Mouse (Mus musculus): ENCODE measurements at regions not wholly inside any gene's neighbourhood (a gene's known extent, or its start where the extent isn't known, plus 50 kb on each side); places are given as distances from the start of the nearest gene placed in this dataset.

DNA sequence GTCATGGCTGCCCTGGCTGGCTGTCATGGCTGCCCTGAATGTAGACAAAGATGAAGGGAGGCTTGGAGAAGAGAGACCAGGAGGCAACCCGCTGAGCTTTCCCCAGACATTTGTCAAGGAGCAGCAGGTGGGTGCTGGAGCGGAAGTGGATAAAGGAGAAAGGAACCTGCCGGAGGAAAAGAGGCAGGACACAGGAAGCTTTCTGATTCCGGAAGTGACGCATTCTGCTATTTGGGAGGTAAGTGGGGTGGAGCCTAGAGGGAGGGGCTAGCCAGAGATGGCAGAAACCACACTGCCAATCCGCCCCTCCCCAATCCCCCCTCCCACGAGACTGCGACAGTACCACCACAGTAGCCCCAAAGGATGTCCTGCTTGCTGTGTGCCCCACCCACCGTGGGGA lies 80.1 kb downstream of the Gm572 start:
- H3K36me3 ChIP-seq (ENCODE audit: control insufficient read depth in 1 of 2, insufficient read depth in 2 of 2, low read length in 2 of 2) = no peaks in the 10 kb centered on the region
- no peak overlapping the region for H3K9ac ChIP-seq (ENCODE audit: control insufficient read depth, low read depth, low read length, poor library complexity, severe bottlenecking)
- no peak overlapping the region for H3K27ac ChIP-seq (ENCODE audit: control insufficient read depth, low read depth, low read length)
- TF ChIP-seq ZC3H11A (IDR thresholded peaks at IDR 0.05; ENCODE audit: low read depth, low read length) (no peak), HCFC1 (IDR thresholded peaks at IDR 0.05; ENCODE audit: low read depth, low read length) (no peak)
- no peak overlapping the region for H3K4me3 ChIP-seq (ENCODE audit: control insufficient read depth in 1 of 2, insufficient read depth in 1 of 2, low read depth in 2 of 2, low read length in 2 of 2)
- no peaks in the 10 kb centered on the region; a peak in 2 of 4 replicates for H3K27me3 ChIP-seq (ENCODE audit: control insufficient read depth in 1 of 2, insufficient read depth in 2 of 2, low read length in 2 of 2)
- no peaks in the 10 kb centered on the region for H3K9me3 ChIP-seq (replicated peaks; ENCODE audit: insufficient read depth, low read length)
- H3K4me1 ChIP-seq (ENCODE audit: control insufficient read depth in 1 of 2, insufficient read depth in 2 of 2, low read length in 2 of 2) = no peaks in the 10 kb centered on the region
- H3K79me2 ChIP-seq (ENCODE audit: control insufficient read depth, insufficient read depth, low read length, poor library complexity) = no peaks in the 10 kb centered on the region
- DNase-seq (ENCODE audit: low read depth, low spot score) = no peak

DNA sequence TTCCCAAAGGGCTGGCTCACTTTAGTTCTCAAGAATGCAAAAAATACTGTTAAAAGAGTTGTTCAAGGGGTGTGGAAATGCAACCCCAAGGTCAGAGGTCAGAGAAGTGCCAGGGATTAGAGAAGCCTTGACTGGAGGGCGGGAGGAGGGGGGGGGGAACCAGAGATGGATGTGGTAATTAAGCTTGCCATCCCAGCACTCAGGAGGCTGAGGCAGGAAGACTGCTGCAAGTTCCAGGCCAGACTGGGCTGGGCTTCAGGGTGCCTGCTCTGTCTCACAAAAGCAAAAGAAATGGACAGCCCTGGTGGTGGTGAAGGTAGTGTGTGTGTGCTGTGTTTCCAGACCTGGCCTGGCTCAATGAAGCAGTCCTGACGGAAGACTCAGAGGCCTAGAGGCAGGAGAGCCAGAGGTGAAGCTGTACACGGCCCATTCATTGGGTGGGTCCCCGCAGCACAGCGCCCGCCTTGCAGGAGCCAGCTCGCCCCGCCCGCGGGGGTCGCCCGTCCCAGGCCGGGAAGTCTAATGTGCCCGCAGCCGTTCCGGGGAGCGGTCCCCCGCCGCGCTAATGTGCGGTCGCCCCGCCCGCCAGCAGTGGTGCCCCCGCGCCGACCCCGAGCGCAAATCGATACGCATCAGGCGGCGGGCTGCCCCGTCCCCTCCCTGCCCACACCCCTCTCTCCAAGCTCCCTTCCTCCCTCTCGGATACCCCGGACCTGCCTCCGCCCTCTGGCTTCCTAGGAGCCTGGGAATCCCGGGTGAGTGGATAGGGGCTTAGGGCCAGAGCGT lies 80.1 kb upstream of the Casz1 start:
- H3K4me3 ChIP-seq (ENCODE audit: control insufficient read depth in 1 of 2, insufficient read depth in 1 of 2, low read depth in 2 of 2, low read length in 2 of 2) = no peak overlapping the region
- no peak for TF ChIP-seq CHD2 (IDR thresholded peaks at IDR 0.05; ENCODE audit: low read length)
- no peak for TF ChIP-seq ZNF384 (IDR thresholded peaks at IDR 0.05; ENCODE audit: low read depth, low read length)
- no peak for TF ChIP-seq MXI1 (IDR thresholded peaks at IDR 0.05; ENCODE audit: low read depth, low read length)
- TF ChIP-seq CHD1 (IDR thresholded peaks at IDR 0.05; ENCODE audit: low read depth, low read length) = no peak
- no peak for TF ChIP-seq MYB (IDR thresholded peaks at IDR 0.05; ENCODE audit: low read depth, low read length)
- no peak for TF ChIP-seq EP300 (IDR thresholded peaks at IDR 0.05; ENCODE audit: low read depth in 1 of 2, low read length in 2 of 2)
- no peak for TF ChIP-seq MAFK (IDR thresholded peaks at IDR 0.05; ENCODE audit: borderline replicate concordance, low read depth, low read length)
- no peak for TF ChIP-seq ZMIZ1 (IDR thresholded peaks at IDR 0.05; ENCODE audit: low read depth, low read length)
- no peak overlapping the region for H3K9ac ChIP-seq (ENCODE audit: control insufficient read depth, low read depth, low read length, poor library complexity, severe bottlenecking)
- no peaks in the 10 kb centered on the region for H3K9me3 ChIP-seq (replicated peaks; ENCODE audit: insufficient read depth, low read length)
- DNase-seq (ENCODE audit: low read depth, low spot score) = no peak
- H3K4me1 ChIP-seq (ENCODE audit: control insufficient read depth in 1 of 2, insufficient read depth in 2 of 2, low read length in 2 of 2) = no peaks in the 10 kb centered on the region
- H3K79me2 ChIP-seq (ENCODE audit: control insufficient read depth, insufficient read depth, low read length, poor library complexity) = no peaks in the 10 kb centered on the region
- H3K36me3 ChIP-seq (ENCODE audit: control insufficient read depth in 1 of 2, insufficient read depth in 2 of 2, low read length in 2 of 2) = no peaks in the 10 kb centered on the region
- peaks cover 0 to 1% of the 10 kb centered on the region in 2 experiments; a peak in 2 of 4 replicates for H3K27me3 ChIP-seq (ENCODE audit: control insufficient read depth in 1 of 2, insufficient read depth in 2 of 2, low read length in 2 of 2)
- no peak overlapping the region for H3K27ac ChIP-seq (ENCODE audit: control insufficient read depth, low read depth, low read length)

DNA sequence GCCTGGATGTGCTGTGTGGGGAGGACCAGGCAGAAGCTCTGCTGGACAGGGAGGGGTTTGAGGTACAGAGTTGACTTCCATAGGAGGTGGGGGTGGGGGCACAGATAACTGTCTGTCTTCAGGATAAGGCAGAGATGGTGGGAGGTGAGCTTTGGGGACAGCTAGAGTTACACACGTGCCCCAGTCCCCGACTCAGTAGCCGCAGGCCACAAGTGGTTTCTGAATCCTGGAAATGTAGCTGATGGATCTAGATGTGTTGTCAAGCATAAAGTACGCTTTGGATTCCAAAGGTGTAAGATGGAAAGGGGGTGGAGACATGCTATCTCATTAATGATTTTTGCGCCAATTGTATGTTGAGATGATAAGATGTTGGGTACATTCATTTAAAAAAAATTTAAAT lies 75.4 kb upstream of the Casz1 start:
- Histone ChIP-seq H3K27me3 (ENCODE audit: control insufficient read depth in 1 of 2, insufficient read depth in 2 of 2, low read length in 2 of 2) (peaks cover 0 to 1% of the 10 kb centered on the region in 2 experiments; a peak in 2 of 4 replicates), H3K9me3 (replicated peaks; ENCODE audit: insufficient read depth, low read length) (no peaks in the 10 kb centered on the region), H3K79me2 (ENCODE audit: control insufficient read depth, insufficient read depth, low read length, poor library complexity) (no peaks in the 10 kb centered on the region), H3K9ac (ENCODE audit: control insufficient read depth, low read depth, low read length, poor library complexity, severe bottlenecking) (no peak overlapping the region), H3K4me1 (ENCODE audit: control insufficient read depth in 1 of 2, insufficient read depth in 2 of 2, low read length in 2 of 2) (no peaks in the 10 kb centered on the region), H3K27ac (ENCODE audit: control insufficient read depth, low read depth, low read length) (no peak overlapping the region), H3K4me3 (ENCODE audit: control insufficient read depth in 1 of 2, insufficient read depth in 1 of 2, low read depth in 2 of 2, low read length in 2 of 2) (no peak overlapping the region), H3K36me3 (ENCODE audit: control insufficient read depth in 1 of 2, insufficient read depth in 2 of 2, low read length in 2 of 2) (no peaks in the 10 kb centered on the region)
- DNase-seq (ENCODE audit: low read depth, low spot score) = no peak
- TF ChIP-seq MAZ (IDR thresholded peaks at IDR 0.05; ENCODE audit: low read depth, low read length) (no peak), MAX (IDR thresholded peaks at IDR 0.05; ENCODE audit: low read length) (no peak), SIN3A (IDR thresholded peaks at IDR 0.05; ENCODE audit: low read length) (no peak), BHLHE40 (IDR thresholded peaks at IDR 0.05; ENCODE audit: borderline replicate concordance, low read depth, low read length) (no peak), KAT2A (conservative IDR thresholded peaks at IDR 0.05; ENCODE audit: low read depth, low read length) (no peak), GABPA (IDR thresholded peaks at IDR 0.05; ENCODE audit: low read depth, low read length) (no peak), CHD1 (IDR thresholded peaks at IDR 0.05; ENCODE audit: low read depth, low read length) (no peak), TAL1 (IDR thresholded peaks at IDR 0.05; ENCODE audit: low read length) (no peak), MEF2A (IDR thresholded peaks at IDR 0.05; ENCODE audit: extremely low read depth, insufficient replicate concordance, low read depth, low read length, poor library complexity, severe bottlenecking) (no peak), POLR2AphosphoS2 (IDR thresholded peaks at IDR 0.05; ENCODE audit: low read length) (no peak), GATA1 (IDR thresholded peaks at IDR 0.05; ENCODE audit: low read depth, low read length) (no peak), POLR2A (IDR thresholded peaks at IDR 0.05; ENCODE audit: control insufficient read depth in 1 of 2, insufficient read depth in 1 of 2, low read depth in 1 of 2, low read length in 2 of 2, poor library complexity in 1 of 2) (no peak), CHD2 (IDR thresholded peaks at IDR 0.05; ENCODE audit: low read length) (no peak), RAD21 (IDR thresholded peaks at IDR 0.05; ENCODE audit: low read depth, low read length) (no peak)

All from MEL (cell line).